Mouse (Mus musculus): Measurements from ENCODE around the gene Acsbg1. TPM values are rescaled to one million over a fixed set of nuclear protein-coding genes. Genes with fewer than 3 reads are reported as not detected.

The Acsbg1 gene
- 0.20 TPM in 1 of 2 replicates, not detected in the other for polyA plus RNA-seq (2016; fragmentation: Nextera tagmentation; extraction: Ambion mirVana)

GRCm38 (mm10) chr9:54661605-54662377 lies at the start of gene Acsbg1:
Gene Acsbg1 (minus strand): TSS chr9:54661870.
- WGBS: 29% methylated on average over 10 of the region's 10 CpGs
- H3K27ac ChIP-seq (ENCODE audit: poor library complexity, severe bottlenecking): no peak within 1 kb of the TSS
- H3K36me3 ChIP-seq: no peaks in the 10 kb centered on the region
- no peak within 1 kb of the TSS for H3K9ac ChIP-seq
- ATAC-seq (ENCODE audit: insufficient number of reproducible peaks, low FRiP score): no peak; the same call in 1 of the 2 replicates
- no peak within 1 kb of the TSS for H3K4me3 ChIP-seq
- no peaks in the 10 kb centered on the region for H3K27me3 ChIP-seq (replicated peaks)
- H3K4me1 ChIP-seq (replicated peaks): peaks cover 13% of the 10 kb centered on the region; the same call in 1 of the 2 replicates
- H3K9me3 ChIP-seq (replicated peaks): no peaks in the 10 kb centered on the region
- H3K4me2 ChIP-seq: peak within 1 kb of the TSS; percentile 21; the same call in 1 of the 2 replicates

GRCm38 (mm10) chr9:54708085-54708484 lies 46.4 kb upstream of the Acsbg1 start:
- H3K9ac ChIP-seq: no peak overlapping the region
- H3K36me3 ChIP-seq: peaks cover 49% of the 10 kb centered on the region
- peaks cover 30% of the 10 kb centered on the region for H3K4me1 ChIP-seq (replicated peaks)
- H3K4me2 ChIP-seq: no peak overlapping the region
- WGBS: 88% methylated on average over 5 of the region's 5 CpGs
- no peak overlapping the region for H3K4me3 ChIP-seq
- no peaks in the 10 kb centered on the region for H3K9me3 ChIP-seq (replicated peaks)
- no peak for ATAC-seq (ENCODE audit: insufficient number of reproducible peaks, low FRiP score)
- H3K27me3 ChIP-seq (replicated peaks): no peaks in the 10 kb centered on the region
- no peak overlapping the region for H3K27ac ChIP-seq (ENCODE audit: poor library complexity, severe bottlenecking)

- Histone ChIP-seq H3K9ac (no peak overlapping the region), H3K9me3 (replicated peaks) (no peaks in the 10 kb centered on the region), H3K4me2 (no peak overlapping the region), H3K36me3 (peaks cover 42% of the 10 kb centered on the region), H3K27ac (ENCODE audit: poor library complexity, severe bottlenecking) (no peak overlapping the region), H3K4me3 (no peak overlapping the region), H3K4me1 (replicated peaks) (peaks cover 37% of the 10 kb centered on the region), H3K27me3 (replicated peaks) (no peaks in the 10 kb centered on the region)
- WGBS: 46% methylated on average over 8 of the region's 8 CpGs
- ATAC-seq (ENCODE audit: insufficient number of reproducible peaks, low FRiP score): no peak
Observed at GRCm38 (mm10) chr9:54707288-54707999, 45.8 kb upstream of the Acsbg1 start.

GRCm38 (mm10) chr9:54705561-54705960 lies 43.9 kb upstream of the Acsbg1 start:
- peaks cover 54% of the 10 kb centered on the region for H3K4me1 ChIP-seq (replicated peaks)
- H3K4me3 ChIP-seq: no peak overlapping the region
- no peak for ATAC-seq (ENCODE audit: insufficient number of reproducible peaks, low FRiP score)
- H3K9me3 ChIP-seq (replicated peaks): no peaks in the 10 kb centered on the region
- peaks cover 24% of the 10 kb centered on the region for H3K36me3 ChIP-seq
- no peak overlapping the region for H3K4me2 ChIP-seq
- no peaks in the 10 kb centered on the region for H3K27me3 ChIP-seq (replicated peaks)
- WGBS: 44% methylated on average over 1 of the region's 1 CpGs
- H3K9ac ChIP-seq: no peak overlapping the region
- no peak overlapping the region for H3K27ac ChIP-seq (ENCODE audit: poor library complexity, severe bottlenecking)

GRCm38 (mm10) chr9:54704361-54704760 lies 42.7 kb upstream of the Acsbg1 start:
- 65% methylated on average over 5 of the region's 5 CpGs for WGBS
- no peak overlapping the region for H3K4me2 ChIP-seq
- no peaks in the 10 kb centered on the region for H3K9me3 ChIP-seq (replicated peaks)
- no peaks in the 10 kb centered on the region for H3K27me3 ChIP-seq (replicated peaks)
- no peak overlapping the region for H3K9ac ChIP-seq
- ATAC-seq (ENCODE audit: insufficient number of reproducible peaks, low FRiP score): no peak
- H3K4me3 ChIP-seq: no peak overlapping the region
- H3K4me1 ChIP-seq (replicated peaks): peaks cover 56% of the 10 kb centered on the region
- no peak overlapping the region for H3K27ac ChIP-seq (ENCODE audit: poor library complexity, severe bottlenecking)
- peaks cover 12% of the 10 kb centered on the region for H3K36me3 ChIP-seq

GRCm38 (mm10) chr9:54702581-54702980 lies 40.9 kb upstream of the Acsbg1 start:
- Histone ChIP-seq H3K9ac (no peak overlapping the region), H3K27ac (ENCODE audit: poor library complexity, severe bottlenecking) (peak overlapping the region; percentile 80; the same call in 1 of the 2 replicates), H3K4me1 (replicated peaks) (peaks cover 57% of the 10 kb centered on the region), H3K4me3 (no peak overlapping the region), H3K9me3 (replicated peaks) (no peaks in the 10 kb centered on the region), H3K4me2 (peak overlapping the region; percentile 84), H3K36me3 (no peaks in the 10 kb centered on the region), H3K27me3 (replicated peaks) (0 out of 2 replicates have a peak, but pooled peaks cover 3% of the 10 kb centered on the region)
- 84% methylated on average over 2 of the region's 2 CpGs for WGBS
- ATAC-seq (ENCODE audit: insufficient number of reproducible peaks, low FRiP score): no peak

GRCm38 (mm10) chr9:54700746-54701145 lies 39.1 kb upstream of the Acsbg1 start:
- peak overlapping the region; percentile 75 for H3K9ac ChIP-seq
- 55% methylated on average over 7 of the region's 7 CpGs for WGBS
- peaks cover 50% of the 10 kb centered on the region for H3K4me1 ChIP-seq (replicated peaks)
- no peaks in the 10 kb centered on the region for H3K9me3 ChIP-seq (replicated peaks)
- peaks cover 3% of the 10 kb centered on the region; the same call in 1 of the 2 replicates for H3K27me3 ChIP-seq (replicated peaks)
- peak overlapping the region; percentile 70 for H3K4me3 ChIP-seq
- H3K27ac ChIP-seq (ENCODE audit: poor library complexity, severe bottlenecking): peak overlapping the region; percentile 80
- no peaks in the 10 kb centered on the region for H3K36me3 ChIP-seq
- peak overlapping the region; percentile 84 for H3K4me2 ChIP-seq
- ATAC-seq (ENCODE audit: insufficient number of reproducible peaks, low FRiP score): no peak

GRCm38 (mm10) chr9:54700174-54700475 lies 38.5 kb upstream of the Acsbg1 start:
- Histone ChIP-seq H3K9ac (peak overlapping the region; percentile 75), H3K27ac (ENCODE audit: poor library complexity, severe bottlenecking) (peak overlapping the region; percentile 80), H3K4me1 (replicated peaks) (peaks cover 45% of the 10 kb centered on the region), H3K27me3 (replicated peaks) (peaks cover 3% of the 10 kb centered on the region; the same call in 1 of the 2 replicates), H3K36me3 (no peaks in the 10 kb centered on the region), H3K9me3 (replicated peaks) (no peaks in the 10 kb centered on the region), H3K4me3 (peak overlapping the region; percentile 70), H3K4me2 (peak overlapping the region; percentile 84)
- no peak for ATAC-seq (ENCODE audit: insufficient number of reproducible peaks, low FRiP score)
- 18% methylated on average over 9 of the region's 9 CpGs for WGBS

- peak; percentile 68 for ATAC-seq (ENCODE audit: insufficient number of reproducible peaks, low FRiP score)
- peaks cover 3% of the 10 kb centered on the region; the same call in 1 of the 2 replicates for H3K27me3 ChIP-seq (replicated peaks)
- H3K9ac ChIP-seq: peak overlapping the region; percentile 75
- H3K4me1 ChIP-seq (replicated peaks): peaks cover 44% of the 10 kb centered on the region
- no peaks in the 10 kb centered on the region for H3K36me3 ChIP-seq
- H3K9me3 ChIP-seq (replicated peaks): no peaks in the 10 kb centered on the region
- WGBS: under 1% methylated on average over 91 of the region's 92 CpGs
- peak overlapping the region; percentile 80 for H3K27ac ChIP-seq (ENCODE audit: poor library complexity, severe bottlenecking)
- H3K4me2 ChIP-seq: peak overlapping the region; percentile 84
- H3K4me3 ChIP-seq: peak overlapping the region; percentile 70
Observed at GRCm38 (mm10) chr9:54699345-54700173, 37.9 kb upstream of the Acsbg1 start.

GRCm38 (mm10) chr9:54699087-54699344 lies 37.3 kb upstream of the Acsbg1 start:
- ATAC-seq (ENCODE audit: insufficient number of reproducible peaks, low FRiP score): peak; percentile 52
- Histone ChIP-seq H3K36me3 (no peaks in the 10 kb centered on the region), H3K4me3 (peak overlapping the region; percentile 70), H3K9ac (peak overlapping the region; percentile 75), H3K4me1 (replicated peaks) (peaks cover 39% of the 10 kb centered on the region), H3K27me3 (replicated peaks) (peaks cover 3% of the 10 kb centered on the region; the same call in 1 of the 2 replicates), H3K9me3 (replicated peaks) (no peaks in the 10 kb centered on the region), H3K4me2 (peak overlapping the region; percentile 84), H3K27ac (ENCODE audit: poor library complexity, severe bottlenecking) (peak overlapping the region; percentile 80; the same call in 1 of the 2 replicates)
- WGBS: 10% methylated on average over 27 of the region's 27 CpGs
